Mouse (Mus musculus): Measurements from ENCODE around the gene Abca13.
"Not testable (repeated sequence)": the region's sequence is repeated elsewhere in the genome, so short reads cannot be mapped to it uniquely, and the experiment has no call there.

The Abca13 gene

DNA sequence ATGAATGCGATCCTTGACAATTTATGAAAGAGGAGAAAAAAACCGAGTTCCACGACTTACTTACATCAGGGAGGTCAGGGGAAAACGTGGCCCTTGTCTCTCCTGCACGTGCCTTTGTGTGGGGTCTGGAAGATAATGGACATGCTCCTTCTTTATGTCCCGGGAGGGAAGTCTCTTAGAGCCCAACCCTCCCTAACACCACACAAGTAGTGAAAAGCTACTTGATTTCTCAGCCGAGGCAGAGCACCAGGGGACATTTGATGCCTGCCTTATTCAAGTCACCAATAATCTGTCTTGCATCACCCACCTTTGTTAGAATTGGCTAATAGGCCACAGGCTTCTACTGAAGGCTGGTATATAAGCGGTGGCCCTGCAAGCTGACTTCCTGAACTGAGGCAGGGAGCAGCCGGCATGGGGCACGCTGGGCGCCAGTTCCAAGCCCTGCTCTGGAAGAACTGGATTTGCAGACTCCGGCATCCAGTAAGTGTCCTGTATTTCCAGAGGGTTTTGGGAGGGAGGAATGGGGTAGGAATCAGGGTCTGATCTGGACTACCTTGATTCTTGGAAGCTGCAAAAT lies at the start of gene Abca13:
Gene Abca13, plus strand, starts transcription at position 388 of the 577 bp plus-strand sequence.
- no peak for DNase-seq

DNA sequence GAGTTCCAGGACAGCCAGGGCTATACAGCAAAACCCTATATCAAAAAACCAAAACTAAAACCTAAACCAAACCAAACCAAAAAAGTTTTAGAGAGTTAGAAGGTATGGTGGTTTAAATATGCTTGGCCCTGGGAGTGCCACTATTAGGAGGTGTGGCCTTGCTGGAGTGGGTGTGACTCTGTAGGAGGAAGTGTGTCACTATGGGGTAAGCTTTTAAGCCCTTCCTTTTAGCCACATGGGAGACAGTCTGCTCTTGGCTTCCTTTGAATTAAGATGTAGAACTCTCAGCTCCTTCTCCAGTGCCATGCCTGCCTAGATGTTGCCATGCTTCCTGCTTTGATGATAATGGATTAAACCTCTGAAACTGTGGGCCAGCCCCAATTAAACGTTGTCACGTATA lies 46.6 kb upstream of the Abca13 start:
- no peak for DNase-seq

DNA sequence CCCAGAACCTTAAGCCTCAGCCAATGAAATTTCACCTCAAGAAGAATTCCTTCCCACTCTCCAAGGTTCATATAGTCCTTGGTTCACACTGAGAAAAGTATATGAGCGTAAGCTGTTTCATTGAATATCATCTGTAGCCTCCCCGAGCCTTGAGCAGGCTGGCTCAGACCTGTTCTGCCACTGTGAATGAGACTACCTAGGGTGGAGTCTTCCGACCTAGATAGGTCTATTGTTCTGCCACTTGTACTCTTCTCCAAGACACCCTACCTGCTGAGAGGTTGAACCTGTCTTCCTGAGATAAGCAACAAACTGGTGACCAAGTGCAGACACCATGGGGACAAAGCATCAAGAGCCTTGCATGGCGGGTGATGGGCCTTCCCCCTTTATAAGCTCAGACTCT lies 45.6 kb upstream of the Abca13 start:
- DNase-seq: no peak

DNA sequence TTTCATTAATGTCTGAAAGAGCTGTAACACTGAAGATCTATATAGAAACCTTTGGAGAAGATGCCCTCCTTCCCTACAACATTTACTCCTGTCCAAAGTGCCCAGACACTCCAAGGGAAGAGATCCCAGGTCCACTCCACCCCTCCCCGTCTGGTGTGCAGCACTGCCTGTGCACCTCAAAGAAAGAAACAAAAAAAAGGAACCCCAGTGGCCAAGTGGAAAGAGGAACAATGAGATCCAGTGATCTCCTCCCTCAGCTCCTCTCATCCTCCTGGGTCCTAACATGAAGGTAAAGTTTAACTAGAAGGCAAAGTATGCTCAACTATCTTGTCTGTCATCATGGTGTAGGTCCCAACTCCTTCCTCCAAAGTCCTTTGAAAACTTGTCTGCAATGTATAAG lies 45.1 kb upstream of the Abca13 start:
- no peak for DNase-seq

DNA sequence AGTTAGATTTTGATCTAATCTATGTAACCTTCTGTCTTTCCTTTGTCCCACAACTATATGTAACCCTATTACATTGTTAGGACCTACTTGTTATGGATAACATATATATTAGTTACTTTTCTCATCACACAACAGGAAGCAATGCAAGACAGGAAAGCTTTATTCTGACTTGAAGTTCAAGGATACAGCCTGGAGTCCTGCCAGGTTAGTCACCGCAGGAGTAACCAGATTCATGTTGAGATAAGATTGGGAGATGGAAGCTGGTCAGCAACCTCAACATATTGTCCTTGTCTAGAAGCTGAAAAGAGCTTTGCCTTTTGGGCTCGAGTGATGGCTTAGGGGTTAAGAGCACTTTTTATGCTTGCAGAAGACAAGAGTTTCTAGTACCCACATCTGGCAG lies 43.5 kb upstream of the Abca13 start:
- no peak for DNase-seq

DNA sequence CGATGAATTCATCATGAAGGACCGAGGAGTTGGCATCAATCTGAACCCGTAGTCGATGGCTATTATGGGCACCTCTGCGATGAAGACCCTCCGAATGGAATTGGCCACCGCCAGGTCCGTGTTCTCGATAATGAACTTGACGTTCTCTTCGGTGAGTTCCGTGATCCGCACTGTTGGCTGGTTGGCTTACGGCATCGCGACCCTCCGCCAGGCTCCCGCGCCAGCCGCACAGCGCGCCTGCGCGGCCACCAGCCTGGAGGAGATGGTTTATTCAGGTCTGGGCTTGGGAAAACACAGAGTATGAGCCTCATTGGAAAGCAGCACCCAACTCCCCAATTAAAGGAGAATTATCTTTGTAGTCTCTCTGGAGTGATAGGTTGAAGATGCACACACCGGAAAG lies 41.3 kb upstream of the Abca13 start:
- not testable (repeated sequence) for DNase-seq

DNA sequence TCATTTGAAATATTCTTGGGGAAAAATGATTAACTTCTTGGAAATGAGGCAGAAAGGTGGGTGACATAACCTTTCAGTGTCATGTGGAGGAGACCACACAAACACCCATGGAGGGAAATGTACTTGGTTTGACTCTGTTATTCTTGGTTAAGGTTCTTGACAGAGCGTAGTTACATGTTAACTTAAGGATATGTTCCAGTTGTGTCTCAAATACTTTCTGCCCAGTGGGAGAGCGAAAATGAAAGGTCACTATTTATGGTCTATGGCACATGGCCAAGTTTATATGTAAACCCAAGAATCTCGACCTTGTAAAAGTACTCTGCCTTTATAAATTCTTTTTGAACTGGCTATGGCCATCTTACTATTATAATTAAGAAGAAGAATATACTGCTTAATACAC lies 31.8 kb upstream of the Abca13 start:
- no peak for DNase-seq

DNA sequence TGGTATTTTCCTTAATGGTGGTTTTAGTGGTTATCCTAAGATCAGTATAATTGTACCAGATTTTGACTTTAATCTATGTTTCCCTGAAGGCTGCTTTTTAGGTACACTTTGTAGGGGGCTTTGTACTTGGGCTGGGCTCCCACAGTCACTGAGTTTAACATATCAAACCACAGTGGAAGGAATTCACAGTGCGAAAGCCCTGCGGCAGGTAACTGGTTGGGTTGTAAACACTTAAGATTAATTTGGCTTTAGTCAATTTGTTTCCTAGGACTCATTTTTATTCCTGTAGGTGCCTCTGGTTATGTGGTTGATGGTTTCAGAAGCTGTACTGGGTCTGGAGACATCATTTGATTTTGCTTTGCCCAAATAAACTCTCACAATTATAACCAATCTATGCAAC lies 24.4 kb upstream of the Abca13 start:
- no peak for DNase-seq

DNA sequence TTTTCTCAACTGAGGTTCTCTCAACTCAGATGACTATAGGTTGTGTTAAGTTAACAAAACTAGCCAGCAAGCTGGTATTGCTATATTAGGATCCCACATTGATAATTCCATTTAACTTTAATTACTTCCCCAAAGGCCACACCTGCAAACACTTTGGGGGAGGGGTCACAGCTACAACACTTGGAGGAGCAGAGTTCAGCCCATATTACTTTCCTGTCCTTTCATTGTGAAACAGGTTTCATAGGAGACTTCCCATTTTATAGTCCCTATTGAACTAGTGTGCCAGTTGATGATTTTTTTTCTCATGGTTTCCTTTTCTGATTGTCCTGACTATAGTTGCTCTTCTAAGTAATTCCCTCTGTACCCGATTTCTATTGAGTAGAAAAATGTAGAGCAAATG lies 10.3 kb upstream of the Abca13 start:
- no peak for DNase-seq

DNA sequence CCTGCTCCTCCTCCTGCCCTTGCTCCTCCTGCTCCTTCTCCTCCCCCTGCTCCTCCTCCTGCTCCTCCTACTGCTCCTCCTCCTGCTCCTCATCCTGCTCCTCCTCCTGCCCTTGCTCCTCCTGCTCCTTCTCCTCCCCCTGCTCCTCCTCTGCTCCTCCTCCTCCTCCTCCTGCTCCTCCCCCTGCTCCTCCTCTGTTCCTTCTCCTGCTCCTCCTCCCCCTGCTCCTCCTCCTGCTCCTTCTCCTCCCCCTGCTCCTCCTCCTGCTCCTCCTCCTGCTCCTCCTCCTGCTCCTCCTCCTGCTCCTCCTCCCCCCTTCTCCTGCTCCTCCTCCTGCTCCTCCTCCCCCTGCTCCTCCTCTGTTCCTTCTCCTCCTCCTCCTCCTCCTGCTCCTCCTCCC lies 2.3 kb upstream of the Abca13 start:
- not testable (repeated sequence) for DNase-seq

DNA sequence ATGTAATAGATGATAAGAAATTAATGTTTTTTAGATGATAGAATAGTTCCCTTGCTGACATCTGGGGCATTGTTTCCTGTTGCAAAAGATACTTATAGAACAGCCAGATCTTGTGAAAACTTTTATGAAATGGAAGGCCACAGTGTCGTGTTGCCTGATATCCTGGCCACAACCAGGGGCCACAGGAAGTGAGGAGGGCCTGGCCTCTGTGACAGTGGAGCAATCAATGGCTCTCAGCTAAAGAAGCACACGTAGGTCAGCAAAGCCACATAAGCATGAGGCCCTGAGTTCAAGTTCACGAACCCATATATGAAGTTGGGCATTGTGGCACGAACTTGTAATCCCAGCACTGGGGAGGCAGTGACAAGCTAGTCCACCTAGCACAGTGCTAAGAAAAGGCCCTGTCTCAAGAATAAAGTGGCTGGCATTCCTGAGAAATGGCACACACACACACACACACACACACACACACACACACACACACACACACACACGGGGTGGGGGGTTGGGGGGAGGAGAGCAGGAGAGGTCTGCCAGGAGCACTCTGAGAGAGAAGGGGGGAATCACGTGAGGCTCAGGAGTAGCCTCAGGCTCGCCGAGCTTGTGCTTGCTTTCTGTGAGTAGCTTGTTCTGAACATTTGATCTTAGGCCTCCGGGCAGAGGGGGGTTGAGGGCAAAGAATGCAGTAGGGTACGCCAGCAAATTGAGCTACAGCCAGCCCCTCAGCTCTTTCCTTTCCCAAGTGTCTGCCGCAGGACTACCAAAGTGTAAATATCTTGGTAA lies 779 bp upstream of the Abca13 start:
- no peak for DNase-seq

DNA sequence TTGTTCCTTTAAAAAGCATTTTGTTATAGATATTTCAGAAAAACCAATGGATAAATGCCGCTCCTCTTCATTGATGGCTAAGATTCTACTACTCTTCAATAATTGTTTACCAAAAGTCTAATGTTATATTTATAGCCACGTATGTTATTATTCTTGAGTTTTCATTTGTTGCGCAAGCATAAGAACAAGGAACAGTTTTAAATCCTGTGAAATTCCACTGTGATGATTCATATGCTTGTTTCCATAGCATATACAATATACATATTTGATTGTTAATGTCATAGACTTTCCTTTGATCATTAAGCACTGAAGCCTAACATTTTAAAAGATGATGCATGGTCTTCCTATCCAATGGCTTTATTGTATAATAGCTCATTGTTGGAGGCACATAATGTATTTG lies 3.1 kb downstream of the Abca13 start:
- DNase-seq: no peak

DNA sequence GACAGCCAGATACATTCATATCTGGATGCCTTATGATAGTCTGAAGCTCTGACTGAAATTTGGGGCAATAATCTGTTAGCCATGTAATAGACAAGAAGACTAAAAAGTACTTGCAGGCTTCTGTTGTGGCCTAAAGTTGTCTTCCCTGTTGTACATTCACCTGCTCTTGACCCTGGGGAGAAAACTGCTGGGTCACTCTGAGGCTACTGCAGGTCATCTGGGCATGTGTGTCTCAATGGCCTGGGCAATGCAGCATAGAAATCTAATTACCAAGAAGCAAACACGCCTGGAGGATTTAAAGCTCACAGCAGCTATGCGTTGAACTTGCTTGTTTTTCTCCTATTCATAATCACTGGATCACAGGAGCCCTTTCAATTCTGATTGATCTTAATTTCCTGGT lies 8.1 kb downstream of the Abca13 start:
- no peak for DNase-seq

DNA sequence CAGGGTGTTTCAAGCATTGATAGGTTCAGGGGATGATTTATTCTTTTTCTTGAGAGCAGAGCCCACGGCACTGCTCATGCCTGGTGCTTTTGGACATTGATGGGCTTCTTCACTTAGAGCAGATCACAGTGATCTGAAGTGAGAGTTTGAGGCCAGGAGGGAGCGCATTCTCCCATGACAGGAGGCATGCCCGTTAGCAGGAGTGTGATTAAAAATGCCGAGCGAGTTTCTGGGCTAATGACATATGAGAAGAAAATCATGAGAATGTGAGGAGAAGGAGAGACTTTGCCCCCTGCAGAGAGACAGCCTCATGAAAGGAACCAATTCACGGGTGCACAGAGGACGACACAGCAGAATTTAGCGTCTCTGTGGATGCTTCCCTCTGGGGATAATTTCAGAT lies 19.0 kb downstream of the Abca13 start:
- no peak for DNase-seq

DNA sequence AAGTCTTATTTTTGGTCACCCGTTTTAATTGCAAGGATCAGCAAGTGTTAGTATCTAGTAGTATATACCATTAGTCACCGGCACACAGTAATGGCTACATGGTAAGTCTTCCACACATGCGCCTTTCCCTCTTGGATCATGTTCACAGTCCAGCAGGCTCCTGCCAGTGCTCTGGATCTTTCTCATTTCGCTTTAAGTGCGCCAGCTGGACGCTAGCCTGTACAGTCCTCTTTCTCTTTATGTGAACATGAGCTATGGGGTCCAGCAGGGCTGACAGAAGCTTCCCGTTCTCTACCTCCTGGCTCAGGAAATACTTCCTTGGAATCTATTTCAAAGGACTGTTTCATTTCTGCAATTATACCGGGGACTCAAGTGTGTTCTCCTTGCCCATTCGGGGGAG lies 21.8 kb downstream of the Abca13 start:
- peak; percentile 56 to 62 for DNase-seq

DNA sequence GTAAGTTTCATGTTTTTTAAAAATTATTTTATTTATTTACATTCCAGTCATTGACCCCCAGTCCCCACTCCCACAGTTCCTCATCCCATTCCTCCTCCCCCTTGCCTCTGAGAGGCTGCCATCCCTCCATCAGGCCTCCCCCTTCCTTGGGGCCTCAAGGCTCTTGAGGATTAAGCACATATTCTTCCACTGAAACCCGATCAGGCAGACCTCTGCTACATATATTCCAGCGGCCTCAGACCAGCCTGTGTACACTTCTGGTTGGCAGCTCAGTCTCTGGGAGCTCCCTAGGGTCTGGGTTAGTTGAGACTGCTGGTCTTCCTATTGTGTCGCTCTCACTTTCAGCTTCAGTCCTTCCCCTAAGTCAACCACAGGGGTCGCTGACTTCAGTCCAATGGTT lies 24.5 kb downstream of the Abca13 start:
- DNase-seq: no peak

DNA sequence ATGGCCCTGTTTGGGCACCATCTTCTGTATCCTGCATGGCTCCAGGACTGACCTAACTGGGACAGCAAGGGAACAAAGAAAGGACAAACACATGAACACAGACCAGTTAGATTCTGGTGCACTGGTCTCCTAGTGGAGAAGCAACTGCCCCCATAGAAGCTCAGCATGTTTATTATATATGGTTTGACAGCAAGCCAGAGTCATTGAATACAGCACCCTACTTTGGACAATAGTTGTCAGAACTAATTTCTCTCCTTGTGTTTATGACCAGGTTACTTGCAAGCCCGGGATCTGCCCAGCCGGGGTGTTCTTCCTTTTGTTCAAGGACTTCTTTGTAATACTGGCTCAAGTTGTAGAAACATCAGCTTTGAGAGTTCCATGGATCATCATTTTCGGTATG lies 28.8 kb downstream of the Abca13 start:
- DNase-seq: no peak

DNA sequence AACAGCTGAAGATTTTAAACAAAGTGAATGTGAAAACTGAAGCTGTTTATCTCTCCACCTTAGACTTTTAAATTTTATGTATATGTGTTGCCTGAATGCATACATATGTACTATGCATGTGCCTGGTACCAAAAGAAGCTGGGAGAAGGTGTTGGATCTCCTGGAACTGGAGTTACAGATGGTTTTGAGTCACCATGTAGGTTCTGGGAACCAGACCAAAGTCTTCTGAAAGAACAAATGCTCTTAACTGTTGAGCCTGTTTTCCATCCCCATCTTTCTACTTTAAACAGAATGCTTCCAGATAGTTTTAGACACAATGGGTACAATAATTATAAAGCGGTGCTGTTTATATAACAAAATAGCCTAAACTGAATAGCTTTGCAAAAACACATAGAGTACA lies 29.9 kb downstream of the Abca13 start:
- DNase-seq: no peak

DNA sequence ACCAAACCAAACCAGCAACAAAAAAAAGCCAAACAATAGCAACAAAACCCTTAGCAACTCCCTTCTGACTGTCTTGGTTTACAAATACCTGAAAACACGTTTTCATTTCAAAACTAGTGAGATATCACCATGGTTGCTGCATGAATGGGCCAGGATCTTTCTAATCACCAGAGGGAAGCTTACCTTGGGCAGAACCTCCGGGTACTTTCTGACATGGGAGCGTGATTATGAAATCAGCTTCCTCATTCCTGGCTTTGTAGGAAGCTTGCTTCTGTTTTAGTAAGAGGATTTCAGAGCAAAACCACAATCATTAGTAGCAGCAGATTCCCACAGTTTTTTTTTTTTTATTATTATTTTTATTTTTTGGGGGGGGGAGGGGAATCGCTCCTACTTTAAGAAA lies 34.7 kb downstream of the Abca13 start:
- DNase-seq: no peak

DNA sequence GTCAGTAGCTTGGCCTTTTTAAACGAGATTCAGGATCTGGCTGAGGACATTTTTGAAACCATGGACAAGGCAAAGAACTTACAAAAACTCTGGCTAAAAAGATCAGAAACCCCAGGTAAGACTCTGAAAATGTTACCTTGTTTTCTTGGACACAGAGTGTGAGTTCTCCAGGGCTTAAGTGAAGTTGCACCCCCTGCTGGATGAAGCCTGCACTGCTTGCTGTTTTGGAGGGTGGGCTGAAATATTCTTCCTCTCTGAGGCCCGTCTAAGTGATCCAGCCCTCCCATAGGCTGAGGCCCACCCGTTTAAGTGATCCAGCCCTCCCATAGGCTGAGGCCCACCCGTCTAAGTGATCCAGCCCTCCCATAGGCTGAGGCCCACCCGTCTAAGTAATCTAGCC lies 57.9 kb downstream of the Abca13 start:
- not testable (repeated sequence) for DNase-seq

DNA sequence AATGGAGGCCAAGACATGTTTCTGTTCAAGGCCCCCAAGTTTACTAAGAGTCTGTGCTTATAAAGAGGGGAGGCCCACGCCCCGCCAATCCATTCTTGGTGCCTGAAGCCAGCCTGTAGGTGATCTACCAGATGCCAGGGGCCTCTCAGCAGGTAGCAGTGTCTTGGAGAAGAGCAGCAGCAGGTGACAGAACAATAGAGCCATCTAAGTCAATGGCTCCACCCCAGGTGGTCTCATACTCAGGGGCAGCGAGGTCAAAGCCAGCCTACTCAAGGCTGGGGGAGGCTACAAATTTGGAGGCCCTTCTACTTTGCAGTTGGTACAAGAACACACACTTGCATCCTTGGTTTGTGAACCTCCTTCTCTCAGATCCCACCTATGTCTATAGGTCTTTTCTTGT lies 71.3 kb downstream of the Abca13 start:
- DNase-seq: not testable (repeated sequence)

DNA sequence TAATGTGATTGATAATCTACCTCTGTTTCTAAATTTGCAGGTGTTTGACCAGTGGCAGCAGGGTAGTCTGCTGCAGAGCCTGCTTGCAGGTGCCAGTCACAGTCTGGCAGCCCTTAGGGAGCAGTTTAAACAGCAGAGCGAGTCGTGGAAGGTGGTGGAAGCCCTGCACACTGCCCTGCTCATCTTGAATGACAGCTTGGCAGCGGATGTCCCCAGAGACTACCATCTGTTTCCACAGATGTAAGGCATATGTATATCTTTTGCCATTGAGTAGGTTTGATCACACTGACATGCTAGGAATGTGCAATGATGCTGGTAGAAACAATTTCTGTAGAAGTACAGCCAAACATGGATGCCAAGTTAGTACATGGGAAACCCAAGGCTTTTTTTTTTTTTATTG lies 77.3 kb downstream of the Abca13 start:
- DNase-seq: no peak

DNA sequence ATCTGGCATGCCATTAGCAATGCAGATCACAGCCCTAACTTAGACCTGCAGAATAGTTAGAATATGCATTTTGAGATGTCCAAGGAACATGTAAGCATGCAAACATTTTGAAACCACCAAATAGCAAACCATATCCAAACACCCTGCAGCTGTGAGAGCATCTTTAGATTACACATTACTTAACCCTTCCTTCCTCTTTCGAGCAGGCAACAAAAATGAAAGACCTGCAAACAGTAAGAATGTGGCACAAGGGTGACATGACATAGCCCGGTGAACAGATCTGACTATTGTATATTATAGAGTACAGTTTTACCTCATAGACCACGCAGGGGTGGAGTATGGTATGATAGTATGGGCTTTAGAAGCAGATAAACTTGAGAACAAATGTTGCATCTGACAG lies 93.5 kb downstream of the Abca13 start:
- DNase-seq: no peak

DNA sequence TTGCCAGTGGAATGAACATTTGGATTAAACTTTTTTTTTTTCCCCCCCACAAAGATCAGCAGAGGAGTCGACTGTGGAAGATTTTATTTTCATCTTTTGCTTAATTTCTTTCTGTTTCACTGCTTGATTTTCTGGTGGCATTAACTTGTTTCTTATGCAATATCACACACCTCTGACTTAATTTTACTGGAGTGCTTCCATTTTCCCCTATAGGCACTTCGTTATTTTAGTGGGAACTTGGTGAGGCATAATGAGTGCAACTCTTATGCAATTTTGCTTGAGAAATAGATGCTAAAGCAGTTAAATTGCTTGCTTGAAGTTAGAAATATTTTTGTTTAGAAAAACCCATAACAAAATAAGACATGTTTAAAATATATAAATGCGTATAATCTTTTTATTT lies 94.0 kb downstream of the Abca13 start:
- DNase-seq: no peak

DNA sequence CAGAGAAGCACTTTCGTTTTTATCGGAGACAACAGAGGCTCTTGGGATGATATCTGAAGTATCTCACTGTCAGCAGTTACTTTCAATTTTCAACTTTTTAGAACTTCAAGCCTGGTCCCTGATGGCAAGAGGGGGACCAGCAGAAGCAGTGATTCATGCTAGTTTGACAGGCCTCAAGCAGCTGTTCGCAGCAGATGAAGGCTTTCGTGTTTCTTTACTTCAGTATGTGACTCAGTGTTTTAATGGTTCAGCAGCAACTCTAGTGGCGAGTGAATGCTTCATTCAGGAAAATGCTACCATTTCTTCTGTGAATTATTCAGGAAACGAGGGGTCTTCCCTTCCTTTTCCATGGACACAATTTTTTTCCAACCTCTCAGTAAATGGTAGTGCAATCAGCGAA lies 99.4 kb downstream of the Abca13 start:
- no peak for DNase-seq

Measured in cerebellum, adult 18-20 months (tissue).